Mouse (Mus musculus) liver, embryonic 13.5 days (tissue): ENCODE measurements at regions not wholly inside any gene's neighbourhood (a gene's known extent, or its start where the extent isn't known, plus 50 kb on each side); places are given as distances from the start of the nearest gene placed in this dataset.

ENCODE experiments used
- ATAC-seq: fragments of 200-750 bp; cut with Nextera tagmentation; 2 replicates; pipeline ENCODE4 v1.8.0; 2017; ENCODE audit warnings: low read depth, mild to moderate bottlenecking, moderate number of reproducible peaks, moderate library complexity
- DNase-seq: peaks from one replicate; pipeline ENCODE4 v3.0.0; 2022
- H3K27ac ChIP-seq: fragments of 300-500 bp; sonication (generic); 2 replicates; pipeline ENCODE4 v1.5.1; 2015; ENCODE audit warnings: moderate library complexity, mild to moderate bottlenecking, inconsistent platforms
- H3K27me3 ChIP-seq: fragments of 300-500 bp; sonication (generic); 2 replicates; pipeline ENCODE4 v1.6.1; 2015; ENCODE audit warnings: mild to moderate bottlenecking, inconsistent platforms
- H3K36me3 ChIP-seq: fragments of 300-500 bp; sonication (generic); 2 replicates; pipeline ENCODE4 v1.6.1; 2015; ENCODE audit warnings: mild to moderate bottlenecking, inconsistent platforms
- H3K4me1 ChIP-seq: fragments of 300-500 bp; sonication (generic); replicated peaks from 2 replicates; pipeline ENCODE4 v1.6.1; 2015; ENCODE audit warnings: inconsistent platforms
- H3K4me2 ChIP-seq: fragments of 300-500 bp; sonication (generic); 2 replicates; pipeline ENCODE4 v1.6.1; 2015; ENCODE audit warnings: inconsistent platforms, mild to moderate bottlenecking, moderate library complexity
- H3K4me3 ChIP-seq: fragments of 300-500 bp; sonication (generic); replicated peaks from 2 replicates; pipeline ENCODE4 v1.5.1; 2015; ENCODE audit warnings: mild to moderate bottlenecking, inconsistent platforms
- H3K9ac ChIP-seq: fragments of 300-500 bp; sonication (generic); 2 replicates; pipeline ENCODE4 v1.6.1; 2015; ENCODE audit warnings: mild to moderate bottlenecking, inconsistent platforms
- H3K9me3 ChIP-seq: fragments of 300-500 bp; sonication (generic); replicated peaks from 2 replicates; pipeline ENCODE4 v1.6.1; 2016; ENCODE audit warnings: inconsistent platforms
- WGBS: fragments of 180-500 bp; shearing (Covaris S2); methylation state at CpG from one replicate; pipeline ENCODE4 v1.1.7; 2015; ENCODE audit not compliant: insufficient replicate concordance; 5-methylcytosine and 5-hydroxymethylcytosine counted together

- no peak for ATAC-seq
- Histone ChIP-seq H3K27me3 (no peaks in the 10 kb centered on the region), H3K4me1 (no peaks in the 10 kb centered on the region), H3K9me3 (no peaks in the 10 kb centered on the region), H3K4me2 (no peak overlapping the region), H3K27ac (no peak overlapping the region), H3K36me3 (no peaks in the 10 kb centered on the region), H3K9ac (no peak overlapping the region), H3K4me3 (no peak overlapping the region)
- DNase-seq, result no peak
- WGBS, result 56% methylated on average over 6 of the region's 6 CpGs
These were observed 118.0 kb upstream of the Kbtbd8 start for GRCm38 (mm10) chr6:94999002-94999401.

- H3K27ac ChIP-seq, result no peak overlapping the region
- H3K9me3 ChIP-seq, result no peaks in the 10 kb centered on the region
- H3K4me3 ChIP-seq, result no peak overlapping the region
- H3K9ac ChIP-seq, result no peak overlapping the region
- H3K4me2 ChIP-seq, result no peak overlapping the region
- no peak for ATAC-seq
- DNase-seq, result no peak
- H3K36me3 ChIP-seq, result no peaks in the 10 kb centered on the region
- H3K4me1 ChIP-seq, result no peaks in the 10 kb centered on the region
- H3K27me3 ChIP-seq, result no peaks in the 10 kb centered on the region
- 48% methylated on average over 2 of the region's 2 CpGs for WGBS
These were observed 118.7 kb upstream of the Kbtbd8 start for GRCm38 (mm10) chr6:94998371-94998770.

- Histone ChIP-seq H3K4me2 (no peak overlapping the region), H3K27me3 (no peaks in the 10 kb centered on the region), H3K27ac (no peak overlapping the region), H3K9me3 (no peaks in the 10 kb centered on the region), H3K9ac (no peak overlapping the region), H3K4me1 (no peaks in the 10 kb centered on the region), H3K36me3 (no peaks in the 10 kb centered on the region), H3K4me3 (no peak overlapping the region)
- WGBS, result 77% methylated on average over 1 of the region's 1 CpGs
- ATAC-seq (no peak), DNase-seq (no peak)
These were observed 122.7 kb upstream of the Kbtbd8 start for GRCm38 (mm10) chr6:94994376-94994775.

- H3K9ac ChIP-seq, result no peak overlapping the region
- 47% methylated on average over 5 of the region's 5 CpGs for WGBS
- ATAC-seq (no peak), DNase-seq (no peak)
- no peaks in the 10 kb centered on the region for H3K9me3 ChIP-seq
- H3K27me3 ChIP-seq, result no peaks in the 10 kb centered on the region
- no peak overlapping the region for H3K4me2 ChIP-seq
- no peak overlapping the region for H3K4me3 ChIP-seq
- H3K36me3 ChIP-seq, result no peaks in the 10 kb centered on the region
- no peaks in the 10 kb centered on the region for H3K4me1 ChIP-seq
- H3K27ac ChIP-seq, result no peak overlapping the region
These were observed 129.6 kb upstream of the Kbtbd8 start for GRCm38 (mm10) chr6:94987427-94987826.

- no peak for DNase-seq
- 19% methylated on average over 4 of the region's 4 CpGs for WGBS
- Histone ChIP-seq H3K9me3 (no peaks in the 10 kb centered on the region), H3K27me3 (no peaks in the 10 kb centered on the region), H3K4me2 (no peak overlapping the region), H3K27ac (no peak overlapping the region), H3K4me3 (no peak overlapping the region), H3K4me1 (no peaks in the 10 kb centered on the region), H3K36me3 (no peaks in the 10 kb centered on the region), H3K9ac (no peak overlapping the region)
- no peak for ATAC-seq
These were observed 130.7 kb upstream of the Kbtbd8 start for GRCm38 (mm10) chr6:94986346-94986745.

- WGBS, result 56% methylated on average over 3 of the region's 3 CpGs
- no peaks in the 10 kb centered on the region for H3K9me3 ChIP-seq
- H3K36me3 ChIP-seq, result no peaks in the 10 kb centered on the region
- H3K9ac ChIP-seq, result no peak overlapping the region
- DNase-seq (no peak), ATAC-seq (no peak)
- no peak overlapping the region for H3K4me2 ChIP-seq
- no peak overlapping the region for H3K4me3 ChIP-seq
- H3K27ac ChIP-seq, result no peak overlapping the region
- H3K4me1 ChIP-seq, result no peaks in the 10 kb centered on the region
- no peaks in the 10 kb centered on the region for H3K27me3 ChIP-seq
These were observed 132.6 kb upstream of the Kbtbd8 start for GRCm38 (mm10) chr6:94984411-94984895.

GRCm38 (mm10) chr6:94968683-94969082 is 148.4 kb upstream of the Kbtbd8 start:
- Histone ChIP-seq H3K36me3 (no peaks in the 10 kb centered on the region), H3K4me3 (no peak overlapping the region), H3K27me3 (no peaks in the 10 kb centered on the region), H3K9me3 (no peaks in the 10 kb centered on the region), H3K4me1 (no peaks in the 10 kb centered on the region), H3K4me2 (no peak overlapping the region), H3K27ac (no peak overlapping the region), H3K9ac (no peak overlapping the region)
- no peak for DNase-seq
- WGBS, result 48% methylated on average over 5 of the region's 5 CpGs
- ATAC-seq, result no peak

- 7% methylated on average over 3 of the region's 3 CpGs for WGBS
- Histone ChIP-seq H3K4me1 (no peaks in the 10 kb centered on the region), H3K9ac (no peak overlapping the region), H3K27ac (no peak overlapping the region), H3K9me3 (no peaks in the 10 kb centered on the region), H3K4me2 (no peak overlapping the region), H3K36me3 (no peaks in the 10 kb centered on the region), H3K4me3 (no peak overlapping the region), H3K27me3 (no peaks in the 10 kb centered on the region)
- ATAC-seq (no peak), DNase-seq (no peak)
These were observed 150.1 kb upstream of the Kbtbd8 start for GRCm38 (mm10) chr6:94966962-94967361.

- H3K9ac ChIP-seq, result no peak overlapping the region
- 42% methylated on average over 4 of the region's 4 CpGs for WGBS
- ATAC-seq (no peak), DNase-seq (no peak)
- H3K4me3 ChIP-seq, result no peak overlapping the region
- no peaks in the 10 kb centered on the region for H3K27me3 ChIP-seq
- no peak overlapping the region for H3K4me2 ChIP-seq
- no peaks in the 10 kb centered on the region for H3K4me1 ChIP-seq
- H3K36me3 ChIP-seq, result no peaks in the 10 kb centered on the region
- H3K9me3 ChIP-seq, result no peaks in the 10 kb centered on the region
- H3K27ac ChIP-seq, result no peak overlapping the region
These were observed 153.8 kb upstream of the Kbtbd8 start for GRCm38 (mm10) chr6:94963204-94963603.

- Histone ChIP-seq H3K9me3 (no peaks in the 10 kb centered on the region), H3K4me1 (no peaks in the 10 kb centered on the region), H3K36me3 (no peaks in the 10 kb centered on the region), H3K27me3 (no peaks in the 10 kb centered on the region), H3K9ac (no peak overlapping the region), H3K27ac (no peak overlapping the region), H3K4me2 (no peak overlapping the region), H3K4me3 (no peak overlapping the region)
- no peak for ATAC-seq
- 42% methylated on average over 7 of the region's 7 CpGs for WGBS
- no peak for DNase-seq
These were observed 154.5 kb upstream of the Kbtbd8 start for GRCm38 (mm10) chr6:94962411-94963087.

- no peaks in the 10 kb centered on the region for H3K36me3 ChIP-seq
- H3K4me1 ChIP-seq, result no peaks in the 10 kb centered on the region
- ATAC-seq (no peak), DNase-seq (no peak)
- 36% methylated on average over 1 of the region's 1 CpGs for WGBS
- H3K4me2 ChIP-seq, result no peak overlapping the region
- H3K9ac ChIP-seq, result no peak overlapping the region
- H3K27me3 ChIP-seq, result no peaks in the 10 kb centered on the region
- no peak overlapping the region for H3K27ac ChIP-seq
- no peaks in the 10 kb centered on the region for H3K9me3 ChIP-seq
- H3K4me3 ChIP-seq, result no peak overlapping the region
These were observed 155.2 kb upstream of the Kbtbd8 start for GRCm38 (mm10) chr6:94961821-94962220.

- WGBS, result 63% methylated on average over 6 of the region's 6 CpGs
- ATAC-seq (no peak), DNase-seq (no peak)
- Histone ChIP-seq H3K9ac (no peak overlapping the region), H3K4me2 (no peak overlapping the region), H3K27me3 (no peaks in the 10 kb centered on the region), H3K27ac (no peak overlapping the region), H3K9me3 (no peaks in the 10 kb centered on the region), H3K4me1 (no peaks in the 10 kb centered on the region), H3K4me3 (no peak overlapping the region), H3K36me3 (no peaks in the 10 kb centered on the region)
These were observed 159.1 kb upstream of the Kbtbd8 start for GRCm38 (mm10) chr6:94957990-94958389.
